Mouse (Mus musculus): ENCODE measurements around the gene Ephx1.
"Not testable (repeated sequence)": the region's sequence is repeated elsewhere in the genome, so short reads cannot be mapped to it uniquely, and the experiment has no call there.

Gene Ephx1

GRCm38 (mm10) chr1:181013446-181013845, 7.3 kb downstream of the Ephx1 start:
- DNase-seq: no peak

- no peak for DNase-seq
Measured at GRCm38 (mm10) chr1:181012416-181012815, 8.3 kb downstream of the Ephx1 start.

DNA sequence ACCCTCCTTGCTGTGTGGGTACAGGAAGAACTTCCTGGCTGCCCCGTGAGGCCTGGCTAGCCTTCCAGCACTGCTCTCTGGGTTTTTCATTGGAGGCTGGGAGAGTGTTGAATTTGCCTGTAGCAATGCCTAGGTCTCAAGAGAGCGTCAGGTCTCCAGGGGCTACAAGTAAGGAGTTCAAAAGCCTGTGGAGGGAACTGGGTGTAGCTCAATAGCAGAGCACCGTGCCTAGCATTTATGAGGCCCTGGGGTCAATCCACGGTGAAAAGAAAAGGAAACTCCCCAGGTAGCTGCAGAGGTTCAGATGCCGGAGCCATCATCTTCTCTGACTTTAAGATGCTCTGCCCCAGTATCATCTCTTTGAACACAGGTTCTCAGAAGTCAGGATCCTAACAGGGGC, 9.1 kb downstream of the Ephx1 start:
- no peak for DNase-seq

DNA sequence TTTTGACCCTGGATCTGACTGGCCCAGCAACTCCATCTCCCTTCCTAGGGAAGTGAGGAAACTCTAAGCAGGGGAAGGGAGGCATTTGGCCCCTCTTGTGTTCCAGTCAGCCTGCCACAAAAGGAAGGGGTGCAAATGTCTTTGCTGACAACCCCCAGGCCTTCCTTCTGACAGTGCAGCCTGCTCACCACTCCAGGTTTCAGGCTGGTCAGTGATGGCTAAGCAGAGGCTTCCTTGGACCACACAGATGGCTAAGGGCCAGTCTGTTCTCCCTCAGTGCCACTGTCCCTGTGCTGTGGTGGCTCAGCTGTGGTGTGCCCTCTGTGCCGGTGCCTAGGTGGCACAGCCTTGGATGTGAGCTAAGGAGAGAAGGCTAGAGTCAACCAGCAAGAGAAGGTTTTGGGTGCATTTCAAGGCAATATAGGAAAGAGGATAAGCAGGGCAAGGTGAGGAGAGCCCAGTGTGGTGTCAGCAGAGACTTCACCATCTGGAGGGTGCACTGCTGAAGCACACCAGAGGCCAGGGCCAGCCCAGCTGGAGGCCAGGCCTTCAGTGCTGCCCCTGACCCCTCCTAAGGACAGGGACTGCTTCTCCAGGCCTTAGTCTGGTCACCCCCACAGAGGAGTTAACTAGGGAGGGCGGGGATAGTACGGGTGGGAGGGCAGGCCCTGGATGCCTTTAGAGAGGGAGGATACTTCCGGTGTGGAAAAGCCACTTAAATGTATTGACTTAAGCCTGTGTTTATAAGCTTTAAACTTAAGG, 10.4 kb downstream of the Ephx1 start:
- no peak for DNase-seq

DNA sequence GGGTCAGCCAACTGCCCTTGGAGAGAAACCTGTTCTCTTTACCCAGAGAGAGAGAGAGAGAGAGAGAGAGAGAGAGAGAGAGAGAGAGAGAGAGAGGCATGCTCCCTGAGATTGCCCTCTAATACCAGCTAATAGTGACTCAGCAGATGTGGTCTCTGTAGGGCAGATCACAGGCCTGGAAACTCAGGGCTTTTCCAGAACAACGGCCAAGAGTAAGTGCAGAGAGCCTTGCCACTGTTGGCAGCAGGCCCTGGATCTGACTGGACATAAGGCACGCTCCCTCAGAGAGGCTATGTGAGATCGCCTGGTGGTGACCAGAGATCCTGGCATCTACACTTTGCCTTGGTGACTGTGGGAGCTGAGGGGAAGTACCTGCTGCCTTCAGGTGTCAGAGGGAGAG, 10.9 kb downstream of the Ephx1 start:
- DNase-seq: no peak

- DNase-seq: no peak
Measured at GRCm38 (mm10) chr1:181009011-181009590, 11.6 kb downstream of the Ephx1 start.

DNA sequence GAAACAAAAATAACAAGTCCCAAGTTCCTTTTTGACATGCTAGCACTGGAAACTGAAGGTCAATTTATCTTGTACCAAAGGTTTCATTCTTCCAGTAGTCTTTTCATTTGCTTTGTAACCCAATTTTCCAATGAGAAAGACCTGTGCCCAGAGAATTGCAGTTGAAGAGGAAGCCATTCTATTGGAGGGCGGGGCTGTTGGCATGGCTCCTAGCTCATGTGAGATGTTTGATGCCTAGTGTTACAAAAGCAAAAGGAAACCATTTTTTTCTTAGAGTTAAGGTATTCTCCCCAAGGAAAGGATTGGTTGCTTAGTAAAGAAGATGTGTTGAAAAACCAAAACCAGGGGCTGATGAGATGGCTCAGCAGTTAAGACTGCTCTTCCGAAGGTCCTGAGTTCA, 12.4 kb downstream of the Ephx1 start:
- DNase-seq: no peak

DNA sequence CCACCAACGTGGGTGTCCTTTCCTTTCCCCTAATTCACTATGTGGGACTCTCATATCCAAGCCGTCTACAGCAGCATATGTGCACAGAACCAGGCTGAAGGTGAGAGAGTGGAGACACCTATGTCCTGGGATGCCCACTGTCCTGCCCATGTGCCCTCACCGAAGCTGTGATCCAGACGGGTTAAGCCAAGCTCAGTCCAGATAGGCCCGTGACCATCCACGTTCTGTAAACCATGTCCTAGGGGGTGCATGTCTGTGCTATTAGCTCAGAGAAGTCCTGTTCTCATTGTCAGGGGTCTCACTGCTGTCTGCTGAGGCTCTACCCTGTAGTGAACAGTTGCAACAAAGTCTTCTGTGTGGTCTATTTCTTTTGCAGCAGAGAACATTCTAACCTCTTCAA, 12.9 kb downstream of the Ephx1 start:
- no peak for DNase-seq

- DNase-seq: no peak
Measured at GRCm38 (mm10) chr1:181005331-181005730, 15.4 kb downstream of the Ephx1 start.

GRCm38 (mm10) chr1:181003790-181004189, 16.9 kb downstream of the Ephx1 start:
- no peak for DNase-seq

GRCm38 (mm10) chr1:181001621-181002020, 19.1 kb downstream of the Ephx1 start:
- no peak for DNase-seq

DNA sequence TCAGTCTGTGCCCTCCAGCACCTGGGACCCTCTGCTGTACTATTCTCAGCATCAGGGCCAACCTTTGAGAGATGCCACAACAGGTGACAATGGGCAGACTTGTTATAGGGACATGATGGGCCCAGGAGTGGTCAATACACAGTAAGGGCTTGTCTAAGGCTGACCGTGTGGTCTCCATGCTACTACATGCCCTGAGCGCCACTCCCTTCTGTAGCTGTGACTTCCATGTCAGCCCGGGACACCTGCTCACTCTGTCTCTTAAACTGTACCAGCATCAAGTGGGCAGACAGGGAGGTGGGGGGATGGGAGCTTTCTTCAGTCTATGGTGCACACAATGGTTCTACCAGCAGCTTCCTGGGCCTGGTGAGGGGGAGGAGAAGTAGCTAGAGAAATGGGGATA, 19.5 kb downstream of the Ephx1 start:
- no peak for DNase-seq

DNA sequence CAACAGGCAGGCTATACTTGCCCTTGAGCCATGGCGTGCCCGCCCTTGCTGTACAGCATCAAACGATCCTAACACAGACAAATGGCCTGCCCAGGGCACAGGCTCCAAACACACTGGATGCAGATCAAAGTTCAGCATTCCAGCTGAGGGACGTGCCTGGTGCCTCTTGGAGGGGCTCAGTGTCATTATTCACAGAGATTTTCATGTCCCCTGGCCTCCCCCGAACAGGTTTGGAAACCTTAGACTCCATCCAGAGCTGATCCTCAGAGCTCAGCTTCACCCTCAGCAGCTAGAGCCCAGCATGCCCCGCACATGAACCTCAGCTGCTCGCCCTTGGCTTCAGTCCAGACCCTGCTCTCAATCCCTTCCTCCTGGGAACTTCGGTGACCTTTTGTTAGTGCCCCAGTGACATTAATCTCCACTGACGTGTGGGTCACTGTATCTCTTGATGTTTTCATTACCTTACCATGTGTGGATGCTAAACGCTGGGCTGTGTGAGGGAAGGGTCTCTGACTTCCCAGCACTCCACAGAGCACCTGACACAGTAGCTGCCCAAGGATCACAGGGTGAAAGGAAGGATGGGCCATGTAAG, 20.1 kb downstream of the Ephx1 start:
- DNase-seq: peak; percentile 58

GRCm38 (mm10) chr1:180992142-180992541, 28.6 kb downstream of the Ephx1 start:
- DNase-seq: peak; percentile 77

GRCm38 (mm10) chr1:180990671-180991070, 30.0 kb downstream of the Ephx1 start:
- no peak for DNase-seq

- peak; percentile 76 for DNase-seq
Measured at GRCm38 (mm10) chr1:180987759-180988158, 32.9 kb downstream of the Ephx1 start.

- DNase-seq: no peak
Measured at GRCm38 (mm10) chr1:180986701-180987100, 34.0 kb downstream of the Ephx1 start.

DNA sequence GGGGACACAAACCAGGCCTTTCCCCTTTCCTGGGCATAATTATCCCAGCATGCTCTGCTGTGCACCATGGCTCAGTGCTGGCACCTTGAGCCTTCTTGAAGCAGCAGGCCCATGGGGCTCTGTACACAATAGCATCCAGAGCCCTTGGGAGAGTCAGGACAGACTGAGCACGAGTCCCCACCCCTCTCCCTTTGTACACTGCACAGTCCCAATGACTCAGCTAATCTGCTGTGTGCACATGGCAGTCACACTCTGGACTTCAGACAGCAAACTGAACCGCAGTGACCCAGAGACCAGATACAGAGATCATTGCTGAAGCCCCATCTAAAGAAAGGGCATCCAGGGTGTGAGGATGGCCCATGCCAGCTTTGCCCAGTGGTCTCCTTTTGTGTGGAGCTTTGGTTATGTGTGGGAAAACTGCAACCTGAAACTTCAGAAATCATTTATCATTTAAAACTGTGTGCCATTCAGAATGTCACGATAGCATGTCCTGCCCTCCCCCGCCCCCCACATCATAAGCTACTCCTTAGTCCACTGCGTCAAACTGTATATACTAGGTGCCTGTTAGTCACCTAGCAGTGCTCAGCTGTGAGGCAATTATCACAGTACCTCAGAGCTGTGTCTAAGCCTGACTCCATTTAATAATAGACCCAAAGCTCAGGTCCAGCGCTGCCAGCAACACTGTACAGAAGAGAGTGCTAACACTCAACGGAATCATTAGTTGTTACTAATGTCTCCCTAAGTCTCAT, 39.2 kb downstream of the Ephx1 start:
- DNase-seq: not testable (repeated sequence)

DNA sequence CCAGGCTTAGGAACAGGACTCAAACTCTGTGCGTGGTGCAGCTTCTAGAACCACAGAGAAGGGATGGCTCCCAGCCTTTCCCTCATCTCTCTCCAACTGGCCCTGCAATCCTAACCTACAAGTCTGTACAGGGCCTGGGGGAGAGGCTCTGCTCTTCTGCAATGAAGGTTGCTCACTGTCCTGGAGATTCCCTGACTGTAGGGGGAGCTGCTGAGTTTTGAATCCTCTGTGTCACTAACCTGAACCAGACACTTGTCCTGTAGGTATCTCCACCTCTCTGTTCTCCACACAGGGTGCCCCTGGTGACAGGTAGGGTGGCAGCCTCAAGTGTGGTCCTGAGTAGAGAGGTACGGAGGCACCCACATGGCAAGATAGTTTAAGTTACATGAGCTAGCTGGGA, 40.2 kb downstream of the Ephx1 start:
- DNase-seq: no peak

DNA sequence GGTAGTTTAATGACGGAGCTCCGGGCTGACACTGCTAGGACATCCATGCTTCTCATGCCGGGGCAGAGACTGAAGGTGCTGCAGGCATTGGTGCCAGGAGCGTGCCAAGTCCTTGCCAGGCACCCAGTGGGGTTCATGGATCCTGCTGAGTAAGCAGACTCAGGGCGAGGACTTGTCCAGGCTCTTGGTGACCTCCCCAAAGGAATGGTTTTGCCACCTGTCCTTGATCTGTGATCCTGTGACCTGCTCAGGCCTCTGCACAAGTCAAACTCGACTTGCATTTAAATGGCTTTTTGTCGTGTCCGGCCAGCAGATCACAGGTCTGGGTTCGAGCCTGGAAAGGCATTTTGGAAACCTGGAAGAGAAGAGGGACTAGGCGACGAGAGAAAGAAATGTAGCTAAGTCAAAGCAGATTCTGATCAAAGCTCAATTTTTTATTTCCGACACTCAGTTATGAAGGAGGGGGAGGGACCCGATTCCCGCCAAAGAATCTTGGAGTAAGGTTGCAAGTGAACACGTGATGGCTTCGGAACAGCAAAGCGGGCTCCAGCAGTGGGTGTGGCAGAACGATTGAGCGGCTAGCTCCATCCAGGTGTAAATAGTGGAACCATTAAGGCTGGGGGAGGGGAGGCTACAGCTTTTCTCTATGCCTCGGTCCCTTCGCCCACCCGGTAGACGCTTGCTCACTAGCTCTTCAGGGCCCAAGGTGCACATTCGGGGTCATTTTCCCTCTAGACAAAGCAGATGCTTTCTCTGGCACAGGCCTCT, 41.0 kb downstream of the Ephx1 start:
- DNase-seq: no peak

GRCm38 (mm10) chr1:180976110-180976679, 44.5 kb downstream of the Ephx1 start:
- DNase-seq: peak; percentile 23

DNA sequence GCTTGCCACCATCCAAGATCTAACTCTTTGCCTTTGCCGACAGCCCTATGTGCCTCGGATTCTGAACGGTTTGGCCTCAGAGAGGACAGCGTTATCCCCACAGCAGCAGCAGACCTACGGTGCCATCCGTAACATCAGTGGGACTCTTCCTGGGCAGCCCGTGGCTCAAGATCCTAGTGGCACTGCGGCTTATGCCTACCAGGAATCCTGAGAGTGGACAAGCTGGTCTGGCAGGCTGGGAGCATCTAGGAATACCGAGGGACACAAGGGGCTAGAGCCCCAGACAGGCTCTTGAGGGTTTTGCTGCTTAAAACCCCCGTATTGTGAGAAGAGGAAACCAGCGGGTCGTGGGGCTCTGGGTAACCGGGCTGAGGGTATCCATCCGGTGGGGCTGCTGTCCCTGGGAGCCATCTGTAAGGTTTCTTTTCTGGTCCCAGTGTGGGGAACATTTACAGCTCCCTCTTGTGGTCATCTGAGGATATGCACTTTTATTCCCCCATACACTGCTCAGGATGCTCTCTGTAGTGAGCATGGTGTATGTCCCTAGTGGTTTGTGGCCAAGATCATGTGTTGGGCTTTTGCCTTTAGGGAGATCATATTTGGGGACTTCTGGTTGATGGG, 46.5 kb downstream of the Ephx1 start:
- DNase-seq: peak; percentile 70
